Mouse (Mus musculus) mature B cell (primary cell): Measurements from ENCODE around the gene Fan1.

ENCODE experiments used
- in situ Hi-C: fragments of 300-500 bp; cut with MboI; formaldehyde crosslinking; loops from 2 replicates; pipeline ENCODE4 v1.14.3; 2019

The Fan1 gene

DNA sequence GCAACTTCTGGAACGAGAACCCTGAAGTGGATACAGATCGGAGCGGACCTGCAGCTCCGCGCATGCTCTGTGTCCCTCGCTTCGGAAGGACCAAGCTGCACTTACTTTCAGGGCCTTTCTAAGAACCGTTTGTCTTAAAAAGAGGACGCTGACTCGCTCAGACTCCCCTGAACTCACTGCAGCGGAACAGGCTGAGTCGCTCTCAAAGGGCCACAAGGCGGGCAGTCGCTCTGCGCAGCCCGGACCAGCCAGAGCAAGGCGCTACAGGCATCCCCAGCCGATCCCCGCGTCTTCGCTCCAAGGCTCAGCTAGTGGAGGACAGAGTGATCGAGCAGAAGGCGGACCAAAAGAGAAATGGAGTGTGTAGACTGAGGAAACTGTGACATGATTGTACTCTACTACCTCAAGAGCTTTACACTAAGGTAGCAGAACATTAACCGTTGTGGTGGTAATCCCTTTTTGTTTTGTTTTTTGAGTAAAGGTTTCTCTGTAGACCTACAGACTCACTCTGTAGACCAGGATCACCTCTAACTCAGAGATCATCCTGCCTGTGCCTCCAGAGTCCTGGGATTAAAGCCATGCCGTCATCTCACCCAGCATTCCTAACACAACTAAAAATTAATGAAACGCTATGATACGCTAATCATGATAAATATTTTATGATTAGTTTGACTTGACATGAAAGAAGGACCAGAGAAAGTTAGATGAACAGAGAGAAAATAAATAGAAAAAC is at the start of gene Fan1:
Gene Fan1 (minus strand): TSS at position 266 of the 733 bp plus-strand sequence.
- in situ Hi-C loops: no loop called here

DNA sequence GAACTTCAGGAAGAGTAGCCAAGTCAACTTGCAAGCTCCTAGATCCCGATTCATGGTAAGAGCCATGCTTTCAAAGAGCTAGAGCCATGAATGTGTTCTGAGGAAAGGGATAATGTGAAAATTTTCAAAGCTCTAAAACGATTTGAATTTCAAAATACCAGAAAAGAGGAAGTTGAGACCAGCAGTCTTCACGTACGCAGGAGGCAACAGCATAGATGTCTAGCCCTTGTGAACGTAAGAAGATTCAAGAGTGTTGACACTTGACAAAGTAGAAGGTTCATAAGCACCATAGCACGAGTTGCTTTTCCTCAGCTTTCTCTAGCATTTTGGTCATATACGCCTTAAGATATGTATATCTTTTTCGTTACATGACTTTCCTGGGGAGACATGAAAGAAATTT is 30.1 kb upstream of the Fan1 start:
- in situ Hi-C loops: no loop called here

DNA sequence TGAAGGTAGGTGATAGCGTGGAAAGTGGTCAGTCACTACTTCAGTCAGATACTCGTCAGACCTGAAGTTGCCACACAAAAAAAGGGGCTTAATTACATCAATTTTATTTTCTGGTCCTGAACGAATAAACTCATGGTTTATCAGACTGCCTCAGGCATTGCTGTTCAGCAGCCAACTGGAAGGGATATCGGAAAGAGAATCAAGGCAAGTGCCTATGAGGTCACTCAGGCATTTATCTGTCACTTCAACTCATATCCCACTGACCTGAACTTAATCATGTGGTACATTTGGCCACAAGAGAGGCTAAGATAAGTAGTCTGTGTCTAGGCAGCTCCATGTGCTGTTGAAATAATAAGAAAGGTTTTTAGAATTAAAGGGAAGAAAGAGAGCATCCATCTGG is 28.6 kb upstream of the Fan1 start:
- in situ Hi-C loops: no loop called here

GRCm38 (mm10) chr7:64400725-64401124 is 26.8 kb upstream of the Fan1 start:
- in situ Hi-C loops: no loop called here

DNA sequence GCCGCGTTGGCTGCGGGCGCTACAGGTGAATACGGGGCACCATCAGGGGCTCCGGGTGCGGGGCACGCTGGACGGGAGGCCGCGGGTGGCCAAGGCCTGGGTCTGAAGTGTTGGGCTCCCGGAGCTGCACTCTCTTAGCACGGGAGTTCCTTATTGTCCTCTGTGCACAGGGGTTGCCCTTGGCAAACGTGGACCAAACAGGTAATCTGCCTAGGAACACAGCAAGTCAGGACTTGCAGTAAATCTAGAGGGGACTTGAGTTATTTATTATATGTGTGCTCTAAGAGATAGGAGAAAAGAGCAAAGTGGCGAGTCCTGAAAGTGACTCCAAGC is 18.9 kb upstream of the Fan1 start:
- in situ Hi-C loops: loop anchor here (25.0 kb wide), 1 partner anchor 1670 kb away; the partner anchor contains the start of gene Snrpa1

GRCm38 (mm10) chr7:64392122-64392818 is 18.4 kb upstream of the Fan1 start, which contains the start of the genes Mphosph10 and Mcee:
Gene Mphosph10 (minus strand): TSS chr7:64392268.
Gene Mcee (plus strand): TSS chr7:64392607.
- in situ Hi-C loops: loop anchor here (25.0 kb wide), 1 partner anchor 1670 kb away; the partner anchor contains the start of gene Snrpa1

DNA sequence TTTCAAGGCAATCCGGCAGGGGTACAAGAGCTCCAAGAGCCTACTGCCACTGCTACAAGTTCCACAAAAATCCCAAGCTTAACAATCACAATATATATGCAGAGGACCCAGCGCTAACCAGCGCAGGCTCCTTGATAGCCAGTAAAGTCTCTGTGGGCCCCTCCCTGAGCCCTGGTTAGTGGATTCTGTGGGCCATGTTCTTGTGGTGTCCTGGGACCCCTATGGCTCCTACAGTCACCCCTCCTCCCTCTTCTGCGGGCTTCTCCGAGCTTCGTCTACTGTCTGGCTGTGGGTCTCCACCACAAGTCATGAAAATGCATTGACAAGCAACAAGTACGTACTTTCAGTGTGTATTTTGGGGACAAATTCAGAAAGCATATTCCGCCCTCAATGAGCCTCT is 17.6 kb upstream of the Fan1 start:
- in situ Hi-C loops: loop anchor here (25.0 kb wide), 1 partner anchor 1671 kb away; the partner anchor contains the start of gene Snrpa1

DNA sequence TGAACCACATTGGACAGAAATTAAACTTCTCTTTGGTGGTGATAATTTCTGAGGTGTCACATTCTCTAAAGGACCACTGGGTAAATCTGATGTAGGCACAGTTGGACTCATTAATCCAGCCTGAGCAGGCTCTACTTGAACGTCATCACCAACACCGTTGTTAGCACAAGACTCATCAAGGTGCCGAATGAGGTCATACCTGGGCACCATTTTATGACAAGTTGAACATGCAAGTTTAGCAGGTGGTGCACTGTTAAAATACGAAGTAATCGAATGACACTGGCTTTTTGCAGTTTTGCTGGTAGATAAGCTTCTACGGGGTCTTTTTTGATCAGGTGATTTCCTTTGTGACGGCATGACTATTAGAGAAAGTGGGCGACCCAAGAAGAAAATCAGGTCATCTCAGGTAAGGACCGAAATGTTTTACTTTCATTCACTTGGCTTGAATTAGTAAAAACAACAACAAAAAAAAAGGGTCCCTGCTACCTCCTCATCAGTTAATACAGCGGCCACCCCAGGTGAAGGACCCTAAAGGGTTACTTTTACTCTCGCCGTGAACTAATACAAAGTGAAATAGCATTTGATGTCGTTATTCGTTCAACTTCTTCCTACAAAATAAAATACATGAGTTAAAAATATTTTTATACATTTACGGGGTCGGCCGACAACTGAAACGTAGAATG is 607 bp downstream of the Fan1 start:
- in situ Hi-C loops: no loop called here

GRCm38 (mm10) chr7:64371940-64372878 is 1.7 kb downstream of the Fan1 start:
- in situ Hi-C loops: no loop called here

DNA sequence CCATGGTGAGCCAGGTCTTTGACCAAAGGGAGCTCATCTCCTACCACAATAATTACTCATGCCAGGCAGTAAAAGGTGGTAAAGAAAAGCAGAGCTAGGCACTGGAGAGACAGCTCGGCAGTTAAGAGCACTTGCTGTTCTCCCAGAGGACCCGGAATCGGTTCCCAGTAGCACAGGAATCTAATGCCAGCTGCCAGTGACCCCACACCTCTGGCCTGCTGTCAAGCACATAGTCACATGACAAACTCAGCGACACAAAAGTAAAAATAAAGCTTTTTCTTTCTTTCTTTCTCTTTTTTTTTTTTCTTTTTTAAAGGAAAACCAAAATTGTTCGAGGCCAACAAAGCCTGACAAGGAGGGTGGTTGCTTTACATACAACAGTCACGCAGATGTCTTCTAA is 4.1 kb downstream of the Fan1 start:
- in situ Hi-C loops: no loop called here

- in situ Hi-C loops: no loop called here
Measured at GRCm38 (mm10) chr7:64365863-64366262, 8.0 kb downstream of the Fan1 start.

DNA sequence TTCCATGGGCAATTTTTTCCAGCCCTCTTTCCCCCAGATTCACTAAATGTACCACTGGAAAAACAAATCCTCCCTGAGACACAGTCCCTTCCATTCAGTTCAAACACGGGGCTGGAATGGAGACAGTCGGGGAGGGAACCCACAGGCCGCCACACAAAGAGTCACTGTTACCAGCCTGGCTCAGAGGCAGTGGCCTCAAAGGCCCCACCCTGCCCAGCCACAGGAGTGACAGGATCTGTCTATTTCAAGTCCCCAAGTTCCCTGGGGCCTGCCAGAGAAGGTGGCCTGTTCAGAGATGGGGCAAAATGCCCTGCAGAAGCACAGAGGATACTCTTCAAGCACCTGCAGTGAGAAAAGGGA is 13.3 kb downstream of the Fan1 start:
- in situ Hi-C loops: no loop called here

GRCm38 (mm10) chr7:64359943-64360585 is 13.8 kb downstream of the Fan1 start:
- in situ Hi-C loops: no loop called here

GRCm38 (mm10) chr7:64358666-64359065 is 15.2 kb downstream of the Fan1 start:
- in situ Hi-C loops: no loop called here

GRCm38 (mm10) chr7:64357405-64357804 is 16.5 kb downstream of the Fan1 start:
- in situ Hi-C loops: no loop called here

DNA sequence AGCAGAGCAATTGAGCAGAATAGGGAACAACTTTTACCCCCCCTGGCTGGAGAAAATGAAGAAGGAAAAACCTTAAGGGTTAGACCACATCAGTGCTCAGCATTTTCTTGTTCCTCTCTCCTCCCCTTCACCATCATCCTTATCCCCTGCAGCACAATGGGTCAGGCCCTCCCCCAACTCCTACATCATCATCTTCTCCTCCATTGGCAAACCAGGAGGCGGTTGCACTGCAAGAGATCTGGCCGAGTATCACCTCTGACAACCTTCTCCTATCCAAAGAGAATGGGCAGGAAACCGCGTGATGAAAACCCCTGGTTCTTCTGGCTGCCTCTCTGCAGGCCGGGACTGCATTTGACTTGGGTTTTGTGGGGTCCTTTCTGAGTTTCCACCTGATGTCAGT is 17.2 kb downstream of the Fan1 start:
- in situ Hi-C loops: no loop called here

DNA sequence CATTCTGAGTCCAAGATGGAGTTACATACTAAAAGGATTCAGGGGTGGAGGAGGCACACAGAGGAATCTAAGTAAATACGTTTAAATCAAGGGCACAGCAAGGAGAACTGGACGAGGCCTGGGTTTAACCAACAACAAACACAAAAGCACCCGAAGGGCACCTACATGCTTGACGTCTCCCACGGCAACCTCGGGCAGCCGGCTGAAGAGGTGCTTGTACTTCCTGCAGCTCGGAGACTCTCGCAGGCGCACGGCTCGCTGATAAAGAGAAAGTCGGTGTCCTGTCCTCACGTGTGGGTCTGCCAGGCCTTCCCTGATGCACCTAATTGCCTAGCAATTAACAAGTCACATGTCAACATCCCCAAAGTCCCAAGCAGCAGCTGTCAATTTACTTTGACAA is 19.7 kb downstream of the Fan1 start:
- in situ Hi-C loops: no loop called here

DNA sequence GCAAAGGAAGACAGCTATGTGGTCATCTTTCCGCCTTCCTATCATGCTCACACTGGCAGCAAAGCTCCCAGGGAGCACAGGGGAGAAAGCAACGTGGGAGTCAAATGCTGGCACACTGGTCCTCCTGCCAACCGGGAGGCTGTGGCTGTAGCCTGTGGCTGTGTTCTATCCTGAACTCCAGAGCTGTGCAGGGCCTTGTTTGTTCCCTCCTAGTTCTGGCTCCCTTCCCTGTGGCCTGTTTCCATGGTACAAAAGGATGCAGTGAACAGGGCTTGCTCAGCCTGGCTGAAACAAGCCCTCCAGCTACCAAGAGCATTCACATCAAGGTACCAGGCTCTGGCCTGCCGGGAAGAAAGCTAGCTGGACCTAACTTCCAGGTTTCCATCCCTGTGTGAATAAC is 22.8 kb downstream of the Fan1 start:
- in situ Hi-C loops: no loop called here

- in situ Hi-C loops: no loop called here
Measured at GRCm38 (mm10) chr7:64349147-64349861, 24.6 kb downstream of the Fan1 start.

DNA sequence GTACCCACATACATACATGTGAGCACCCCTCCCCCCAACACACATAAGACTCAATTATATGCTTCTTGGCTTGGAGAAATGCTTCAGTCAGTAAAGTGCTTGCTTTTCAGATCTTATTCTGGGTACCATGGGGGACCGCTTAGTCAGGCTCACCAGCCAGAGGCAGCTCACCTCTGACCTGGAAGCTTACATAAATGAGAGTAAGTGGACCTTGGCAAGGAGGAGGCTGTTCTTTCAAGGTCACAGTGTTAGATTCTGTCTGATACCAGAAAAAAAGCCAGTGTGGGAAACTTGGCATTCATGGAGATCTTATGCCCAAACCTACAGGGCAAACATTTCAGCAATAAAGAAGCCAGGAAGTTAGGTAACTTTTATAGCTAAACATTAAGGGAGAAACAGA is 26.1 kb downstream of the Fan1 start:
- in situ Hi-C loops: no loop called here

GRCm38 (mm10) chr7:64332686-64333085 is 41.2 kb downstream of the Fan1 start:
- in situ Hi-C loops: no loop called here
